Mouse (Mus musculus): Measurements from ENCODE around the gene Tep1. TPM values are rescaled to one million over a fixed set of nuclear protein-coding genes. Genes with fewer than 3 reads are reported as not detected.
A peak's percentile ranks its signal among the peaks of the same experiment; 100 is the strongest.

Tep1 gene
- total RNA-seq, 2 experiments from 2014 or later, result 10.3 to 13.9 TPM

GRCm38 (mm10) chr14:50799502-50800259, 70.7 kb downstream of the Tep1 start:
- DNase-seq, result peak; percentile 25 to 34
- intact Hi-C loops (cut with DNase I), result loop anchor here (1.0 to 10.0 kb wide), 4 partner anchors 264 to 375 kb away; partner anchors contain the start of genes Ang and Rnase4

- no peak for DNase-seq
- intact Hi-C loops (cut with DNase I), result loop anchor here (2.0 kb wide), 1 partner anchor 300 kb away; no protein-coding TSS in a partner anchor
Measured at GRCm38 (mm10) chr14:50798512-50798911, 71.8 kb downstream of the Tep1 start.

GRCm38 (mm10) chr14:50796464-50796863, 73.9 kb downstream of the Tep1 start:
- no peak for DNase-seq
- intact Hi-C loops (cut with DNase I), result no loop called here

- no peak for DNase-seq
- intact Hi-C loops (cut with DNase I), result no loop called here
Measured at GRCm38 (mm10) chr14:50795965-50796364, 74.4 kb downstream of the Tep1 start.

- intact Hi-C loops (cut with DNase I), result no loop called here
Measured at GRCm38 (mm10) chr14:50795261-50795935, 75.0 kb downstream of the Tep1 start.

GRCm38 (mm10) chr14:50788157-50788556, 82.2 kb downstream of the Tep1 start:
- intact Hi-C loops (cut with DNase I), result no loop called here
- DNase-seq, result no peak

More at GRCm38 (mm10) chr14:50795261-50795935, 75.0 kb downstream of the Tep1 start:
- DNase-seq, result no peak

- intact Hi-C loops (cut with DNase I), result no loop called here
- DNase-seq, result peak; percentile 91 to 95
Measured at GRCm38 (mm10) chr14:50785251-50785637, 85.1 kb downstream of the Tep1 start, which contains the start of gene Ttc5. Gene Ttc5 (minus strand): TSS chr14:50785519.

- no peak for DNase-seq
- intact Hi-C loops (cut with DNase I), result no loop called here
Measured at GRCm38 (mm10) chr14:50784391-50785250, 85.7 kb downstream of the Tep1 start.

- intact Hi-C loops (cut with DNase I), result no loop called here
Measured at GRCm38 (mm10) chr14:50782166-50782565, 88.2 kb downstream of the Tep1 start.

More at GRCm38 (mm10) chr14:50782166-50782565, 88.2 kb downstream of the Tep1 start:
- no peak for DNase-seq

Other genes with a start within 250 kb of the Tep1 start
- gene Olfr745, start 231.2 kb downstream of the Tep1 start, total RNA-seq (2021), result not detected
- gene Olfr746, start 223.5 kb downstream of the Tep1 start, total RNA-seq (2021), result not detected
- gene Olfr747, start 177.4 kb downstream of the Tep1 start, total RNA-seq (2021), result not detected
- not detected for gene Olfr748, start 163.2 kb downstream of the Tep1 start, total RNA-seq (2021)
- not detected for gene Olfr749, start 125.5 kb downstream of the Tep1 start, total RNA-seq (2021)
- 10 to 100 TPM; 13.8 to 15.2 TPM for gene Ttc5, start 85.0 kb downstream of the Tep1 start, total RNA-seq (2021)
- gene Ccnb1ip1, start 62.8 kb downstream of the Tep1 start, total RNA-seq (2021), result not detected
- 10 to 100 TPM; 14.3 to 15.7 TPM for gene Parp2, start 62.7 kb downstream of the Tep1 start, total RNA-seq (2021)
- gene Klhl33, start 26.9 kb upstream of the Tep1 start, total RNA-seq (2021), result 10 to 100 TPM; 27.6 to 43.8 TPM
- gene Osgep, start 54.3 kb upstream of the Tep1 start, total RNA-seq (2021), result 10 to 100 TPM; 75.7 to 79.2 TPM
- 10 to 100 TPM; 27.7 to 28.1 TPM for gene Apex1, start 54.4 kb upstream of the Tep1 start, total RNA-seq (2021)
- gene Pip4p1, start 60.3 kb upstream of the Tep1 start, total RNA-seq (2021), result 10 to 100 TPM; 24.5 to 27.2 TPM
- gene Pnp, start 60.5 kb upstream of the Tep1 start, total RNA-seq (2021), result 10 to 100 TPM; 12.7 to 14.8 TPM
- gene Gm49342, start 74.0 kb upstream of the Tep1 start, total RNA-seq (2021), result 10 to 100 TPM; 10.1 to 10.6 TPM
- under 1 TPM; 0.22 to 0.65 TPM for gene Pnp2, start 85.4 kb upstream of the Tep1 start, total RNA-seq (2021)
- gene Rnase10, start 137.2 kb upstream of the Tep1 start, total RNA-seq (2021), result under 1 TPM; 0.22 to 0.25 TPM
- gene Rnase9, start 171.3 kb upstream of the Tep1 start, total RNA-seq (2021), result not detected
- gene Rnase11, start 179.6 kb upstream of the Tep1 start, total RNA-seq (2021), result not detected
- gene Rnase12, start 187.1 kb upstream of the Tep1 start, total RNA-seq (2021), result not detected
- not detected for gene Olfr750, start 203.9 kb upstream of the Tep1 start, total RNA-seq (2021)
- 10 to 100 TPM; 58.7 to 61.0 TPM for gene Rnase4, start 220.5 kb upstream of the Tep1 start, total RNA-seq (2021)
- gene Ang, start 220.6 kb upstream of the Tep1 start, total RNA-seq (2021), result 1 to 10 TPM; 7.7 to 9.5 TPM
- gene Eddm3b, start 243.9 kb upstream of the Tep1 start, total RNA-seq (2021), result not detected